Mouse (Mus musculus) olfactory bulb, adult 2 months (tissue): ENCODE measurements around the gene Gpd1.

ENCODE experiments used
- CTCF ChIP-seq: fragments of 200-500 bp; IDR thresholded peaks from 2 replicates; pipeline ENCODE4 v1.5.1; 2012; ENCODE audit warnings: low read depth, mild to moderate bottlenecking, low read length, moderate library complexity; ENCODE audit not compliant: insufficient read depth
- POLR2A ChIP-seq: fragments of 200-500 bp; IDR thresholded peaks from 2 replicates; pipeline ENCODE4 v1.6.1; 2012; ENCODE audit warnings: mild to moderate bottlenecking, low read depth, low read length, moderate library complexity; ENCODE audit not compliant: insufficient read depth

- TF ChIP-seq POLR2A (no peak), CTCF (no peak)
Measured at GRCm38 (mm10) chr15:99718461-99719021, 1.2 kb downstream of the Gpd1 start.
